Mouse (Mus musculus) liver, adult 2 months (tissue): ENCODE data around the gene Dzip1.

Experiments used
- CTCF ChIP-seq: fragments of 200-500 bp; IDR thresholded peaks from 2 replicates; pipeline ENCODE4 v1.5.1; 2011; ENCODE audit warnings: low read depth, low read length, control low read depth
- POLR2A ChIP-seq: fragments of 200-500 bp; IDR thresholded peaks from 2 replicates; pipeline ENCODE4 v1.6.1; 2011; ENCODE audit warnings: low read length, control low read depth; ENCODE audit not compliant: insufficient read depth; ENCODE audit errors: extremely low read depth

DNA sequence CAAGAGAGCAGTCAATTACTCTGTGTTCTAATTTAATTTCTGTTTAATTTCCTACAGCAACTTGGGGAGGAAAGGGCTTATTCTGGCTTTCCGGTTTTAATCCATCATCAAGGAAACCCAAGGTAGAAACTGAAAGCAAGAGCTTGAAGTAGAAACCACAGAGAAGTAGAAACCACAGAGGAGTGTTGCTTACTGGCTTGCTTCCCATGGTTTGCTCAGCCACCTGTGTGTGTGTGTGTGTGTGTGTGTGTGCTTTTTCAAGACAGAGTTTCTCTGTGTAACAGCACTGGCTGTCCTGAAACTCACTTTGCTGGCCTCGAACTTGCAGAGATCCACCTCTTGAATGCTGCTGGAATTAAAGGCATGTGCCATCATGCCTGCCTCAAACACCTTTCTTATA, 4.5 kb upstream of the Dzip1 start:
- no peak for TF ChIP-seq CTCF
- TF ChIP-seq POLR2A, result no peak
